Mouse (Mus musculus) bone marrow macrophage, adult 2 months (primary cell): ENCODE results near the gene Gfy.

Experiments used
- CTCF ChIP-seq: IDR thresholded peaks from 2 replicates; pipeline ENCODE4 v1.5.1; 2012; ENCODE audit warnings: low read depth, mild to moderate bottlenecking, low read length, moderate library complexity
- POLR2A ChIP-seq: IDR thresholded peaks from 2 replicates; pipeline ENCODE4 v1.6.1; 2012; ENCODE audit warnings: mild to moderate bottlenecking, low read depth, low read length, borderline replicate concordance

DNA sequence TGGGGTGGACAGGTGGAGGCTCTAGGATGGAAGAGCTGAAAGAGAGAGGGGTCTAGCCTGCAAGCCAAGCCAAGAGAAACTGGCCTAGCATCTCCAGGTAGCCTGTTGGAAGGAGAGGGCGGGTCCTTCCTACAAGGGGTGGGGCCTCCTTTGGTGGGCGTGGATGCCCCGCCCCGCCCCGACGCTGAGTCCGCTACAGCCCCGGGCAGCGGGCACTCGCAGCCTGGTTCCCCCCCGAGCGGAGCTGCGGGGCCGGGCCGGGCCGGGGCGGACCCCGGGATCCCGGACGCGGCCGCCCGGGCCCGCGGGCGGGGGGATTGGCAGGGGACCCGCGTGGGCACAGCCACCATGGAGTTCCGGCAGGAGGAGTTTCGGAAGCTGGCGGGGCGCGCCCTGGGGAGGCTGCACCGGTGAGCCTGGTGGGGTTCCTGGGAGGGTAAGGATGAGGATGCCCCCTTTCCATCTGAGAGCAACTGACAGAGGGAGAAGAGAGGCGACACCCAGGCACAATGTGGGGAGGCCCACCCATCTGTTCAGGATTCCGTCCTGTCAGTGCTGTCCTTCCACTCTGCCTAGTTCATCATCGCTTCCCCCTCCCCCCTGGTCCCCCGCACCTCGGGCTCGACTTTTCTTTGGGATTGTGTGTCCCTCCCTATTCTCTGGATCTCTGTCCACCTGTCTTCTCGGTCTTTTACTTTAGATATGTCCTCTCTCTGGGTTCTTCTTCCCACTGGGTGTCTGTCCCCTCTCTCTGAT lies 15.5 kb downstream of the Gfy start, which contains the start of gene Slc17a7:
- no peak for TF ChIP-seq CTCF
- TF ChIP-seq POLR2A = no peak
